Mouse (Mus musculus) A20 (cell line): Measurements from ENCODE around the gene Msx1.
"Not testable (repeated sequence)": the region's sequence is repeated elsewhere in the genome, so short reads cannot be mapped to it uniquely, and the experiment has no call there.

Experiments used
- DNase-seq: peaks from one replicate; pipeline ENCODE4 v3.0.0-alpha.2; 2011; ENCODE audit warnings: low read depth, low spot score

Msx1 gene

DNA sequence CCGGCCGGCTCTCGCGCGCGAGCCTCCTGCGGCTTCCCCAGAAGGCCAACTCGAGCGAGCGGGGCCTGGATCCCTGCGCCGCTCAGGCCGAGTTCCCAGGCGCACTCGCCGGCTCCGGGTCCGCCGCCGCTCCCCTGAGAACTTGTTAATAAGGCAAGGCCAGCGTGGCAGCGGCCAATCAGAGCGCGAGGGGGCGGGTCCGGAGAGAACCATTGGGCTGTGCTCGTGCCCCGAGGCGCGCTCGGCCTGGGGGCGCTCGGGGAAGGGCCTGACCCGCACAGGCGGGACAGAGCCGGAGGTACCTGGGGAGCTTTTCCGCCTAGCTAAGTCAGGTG is at the start of gene Msx1:
Gene Msx1 (minus strand): TSS at position 123 of the 335 bp plus-strand sequence.
- DNase-seq = no peak

DNA sequence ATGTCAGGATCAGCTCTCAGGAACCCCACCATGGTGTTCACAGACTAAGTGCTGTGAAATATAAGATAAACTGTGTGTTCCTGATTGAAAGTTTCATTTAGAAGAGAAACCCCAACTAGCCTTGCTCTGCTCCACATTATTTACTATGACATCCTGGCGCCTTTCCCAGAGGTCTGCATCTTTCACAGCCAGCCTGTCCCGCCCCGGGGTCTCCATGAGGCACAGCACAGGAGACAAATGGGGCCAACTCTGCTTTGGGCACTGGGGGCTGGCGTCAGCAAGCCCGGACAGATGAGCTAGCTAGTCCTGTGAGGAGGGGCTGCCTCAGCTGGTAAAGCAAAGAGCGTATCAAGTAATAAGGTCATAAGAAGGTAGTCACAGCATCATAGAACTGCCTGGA is 41.1 kb upstream of the Msx1 start:
- DNase-seq = no peak

DNA sequence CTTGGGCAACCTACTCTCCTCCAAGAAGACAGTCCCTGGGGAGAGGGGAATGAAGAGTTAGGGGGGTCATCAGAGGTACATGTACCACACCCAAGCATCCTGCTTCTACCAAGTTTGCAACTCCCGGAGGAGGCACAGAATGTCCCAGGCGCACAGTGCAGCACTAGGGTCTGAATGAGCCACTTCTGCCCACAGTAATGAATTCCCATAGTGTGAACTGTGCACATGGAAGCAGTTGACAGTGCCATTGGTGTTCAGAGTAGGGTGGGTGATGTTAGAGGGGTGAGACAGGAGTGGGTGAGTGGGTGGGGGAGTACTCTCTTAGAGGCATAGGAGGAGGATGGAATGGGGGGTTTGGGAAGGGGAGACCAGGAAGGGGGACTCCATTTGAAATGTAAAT is 39.9 kb upstream of the Msx1 start:
- no peak for DNase-seq

DNA sequence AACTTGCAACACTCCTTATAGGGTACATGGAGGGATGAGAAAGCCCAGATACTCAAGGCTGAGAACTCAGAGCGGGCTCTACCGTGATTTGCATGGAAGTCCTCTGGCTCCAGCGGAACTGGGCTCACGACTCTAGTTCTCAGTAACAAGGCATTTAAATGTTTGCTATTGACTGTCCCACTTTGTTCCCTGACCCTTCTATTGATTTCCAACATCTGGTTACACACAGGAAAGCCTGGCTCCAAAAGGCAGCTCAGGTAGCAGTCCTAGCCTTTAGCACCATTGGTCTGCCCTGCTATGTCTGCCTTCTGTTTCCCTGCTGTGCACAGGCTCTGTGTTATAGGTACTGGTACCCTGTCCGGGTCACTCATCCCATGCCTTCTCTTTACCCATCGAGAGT is 36.5 kb upstream of the Msx1 start:
- no peak for DNase-seq

DNA sequence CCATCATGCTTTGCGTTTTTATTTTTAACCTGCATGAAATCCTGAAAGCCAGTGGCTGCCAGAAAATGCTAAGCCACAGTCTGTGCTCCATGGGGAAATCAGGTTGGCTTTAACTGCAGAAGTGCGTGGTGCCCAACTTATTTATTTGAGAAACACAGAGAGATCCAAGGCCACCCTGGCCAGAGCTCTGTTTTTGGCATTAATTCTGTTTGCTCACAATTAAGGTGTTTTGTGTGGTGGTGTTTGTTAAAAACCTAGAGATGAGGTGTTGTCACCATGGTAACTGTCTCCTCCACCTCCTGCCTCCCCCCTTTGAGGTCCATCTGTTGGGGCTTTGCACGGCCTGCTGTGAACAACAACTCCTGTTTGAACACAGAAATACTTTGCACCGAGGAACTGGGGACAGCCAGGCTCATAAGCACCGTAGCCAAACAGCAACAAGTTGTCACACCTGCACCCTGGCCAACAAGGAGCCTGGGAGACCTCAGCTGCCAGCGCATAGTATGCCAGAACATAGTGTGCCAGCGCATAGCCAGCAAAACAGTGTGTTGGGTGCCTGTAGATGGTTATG is 35.9 kb upstream of the Msx1 start:
- no peak for DNase-seq

DNA sequence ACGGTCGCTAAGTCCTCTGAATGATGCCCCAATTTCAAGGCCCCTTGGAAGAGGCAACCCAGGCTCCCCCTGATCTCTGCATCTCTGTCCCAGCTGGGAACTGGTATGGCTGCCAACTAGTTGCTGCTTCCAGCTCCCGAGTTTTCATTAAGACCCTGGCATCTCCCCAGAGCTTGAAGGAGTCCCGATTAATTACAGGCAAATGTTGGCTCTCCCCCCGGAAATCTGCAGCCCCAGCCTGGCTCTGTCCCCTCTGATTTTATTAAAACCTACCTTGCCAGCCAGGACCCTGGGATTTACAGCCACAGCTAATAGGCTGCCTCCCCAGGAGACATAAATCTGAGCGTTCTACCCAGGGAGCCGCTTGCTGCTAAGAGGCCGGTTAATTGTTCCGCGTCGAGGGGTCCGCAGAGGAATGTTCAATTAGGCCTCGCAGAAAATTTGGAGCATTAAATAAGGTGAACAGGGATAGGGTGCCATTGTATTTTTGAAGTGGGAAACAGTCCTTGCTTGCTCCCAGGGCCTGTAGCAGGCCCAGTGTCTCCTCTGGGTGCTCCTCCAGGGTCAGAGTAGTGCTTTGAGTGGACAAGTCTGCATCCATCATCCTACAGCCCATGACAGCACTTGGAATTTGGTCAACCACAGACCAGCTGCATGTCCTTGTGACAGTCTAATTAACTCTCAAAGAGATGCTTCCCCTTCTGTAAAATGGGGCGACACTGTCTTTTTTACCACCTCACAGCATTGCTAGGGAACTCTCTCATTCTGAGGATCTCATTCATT is 33.6 kb upstream of the Msx1 start:
- DNase-seq = no peak

DNA sequence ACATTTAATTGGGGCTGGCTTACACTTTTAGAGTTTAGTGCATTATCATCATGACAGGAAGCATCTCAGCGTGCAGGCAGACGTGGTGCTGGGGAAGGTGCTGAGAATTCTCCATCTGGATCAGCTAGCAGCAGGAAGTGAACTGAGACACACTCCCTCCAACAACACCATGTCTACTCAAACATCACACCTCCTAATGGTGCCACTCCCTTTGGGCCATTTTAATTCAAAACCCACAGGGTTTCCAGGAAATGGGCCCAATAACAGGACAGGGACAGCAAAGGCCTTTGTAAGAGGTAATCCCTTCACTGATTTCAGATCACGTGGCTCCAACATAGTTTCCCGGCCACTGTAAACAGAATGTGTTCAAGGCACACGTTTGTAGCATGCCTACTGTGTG is 31.7 kb upstream of the Msx1 start:
- DNase-seq = no peak

DNA sequence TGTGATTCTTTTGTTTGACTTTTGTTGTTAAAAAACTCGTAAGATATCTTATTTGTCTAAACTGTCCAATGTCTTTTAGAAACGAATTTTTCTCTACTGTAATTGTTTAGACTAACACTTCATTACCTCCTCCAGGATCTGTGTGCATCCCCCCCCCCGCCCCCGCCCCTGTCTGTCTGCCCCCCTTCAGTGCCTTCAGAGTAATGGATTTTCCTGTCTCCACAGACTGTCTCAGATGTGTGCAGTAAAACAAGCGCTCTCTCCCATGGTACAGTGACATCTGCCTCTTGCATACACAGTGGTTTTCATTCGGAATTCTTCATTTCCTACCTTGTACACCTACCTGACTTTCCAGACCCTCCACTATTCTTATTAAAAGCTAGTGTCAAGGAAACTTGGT is 29.9 kb upstream of the Msx1 start:
- no peak for DNase-seq

DNA sequence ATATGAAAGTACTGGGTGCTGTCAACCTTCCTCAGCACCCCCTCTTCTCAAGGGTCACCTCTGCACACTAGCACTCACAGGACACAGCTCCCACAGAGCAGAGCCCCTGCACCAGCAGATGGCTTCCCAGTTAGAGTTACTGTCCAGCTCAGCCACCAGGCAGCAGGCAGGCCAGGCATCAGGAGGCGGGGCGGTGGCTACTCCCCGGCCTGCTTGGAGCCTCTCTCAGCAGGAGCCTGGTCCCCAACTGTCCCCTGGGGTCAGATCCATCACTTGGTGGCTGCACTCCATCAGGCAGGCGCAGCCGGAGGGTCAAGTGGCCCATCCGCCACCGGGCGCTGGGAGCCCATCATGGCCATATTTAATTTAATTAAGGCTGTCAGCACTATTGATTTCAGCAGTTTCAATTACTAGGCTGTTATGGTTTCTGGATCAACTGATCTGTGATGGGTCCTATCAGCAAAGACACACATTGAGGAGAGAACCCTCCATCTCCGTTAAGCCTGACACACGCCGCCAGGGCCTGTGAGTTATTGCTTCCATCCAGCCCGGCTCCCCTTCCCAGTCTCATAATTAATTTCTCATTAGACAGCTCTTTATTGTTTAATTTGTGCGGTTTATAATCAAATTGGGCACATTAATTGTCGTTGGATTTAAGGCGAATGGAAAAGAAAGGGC is 27.1 kb upstream of the Msx1 start:
- DNase-seq = no peak

DNA sequence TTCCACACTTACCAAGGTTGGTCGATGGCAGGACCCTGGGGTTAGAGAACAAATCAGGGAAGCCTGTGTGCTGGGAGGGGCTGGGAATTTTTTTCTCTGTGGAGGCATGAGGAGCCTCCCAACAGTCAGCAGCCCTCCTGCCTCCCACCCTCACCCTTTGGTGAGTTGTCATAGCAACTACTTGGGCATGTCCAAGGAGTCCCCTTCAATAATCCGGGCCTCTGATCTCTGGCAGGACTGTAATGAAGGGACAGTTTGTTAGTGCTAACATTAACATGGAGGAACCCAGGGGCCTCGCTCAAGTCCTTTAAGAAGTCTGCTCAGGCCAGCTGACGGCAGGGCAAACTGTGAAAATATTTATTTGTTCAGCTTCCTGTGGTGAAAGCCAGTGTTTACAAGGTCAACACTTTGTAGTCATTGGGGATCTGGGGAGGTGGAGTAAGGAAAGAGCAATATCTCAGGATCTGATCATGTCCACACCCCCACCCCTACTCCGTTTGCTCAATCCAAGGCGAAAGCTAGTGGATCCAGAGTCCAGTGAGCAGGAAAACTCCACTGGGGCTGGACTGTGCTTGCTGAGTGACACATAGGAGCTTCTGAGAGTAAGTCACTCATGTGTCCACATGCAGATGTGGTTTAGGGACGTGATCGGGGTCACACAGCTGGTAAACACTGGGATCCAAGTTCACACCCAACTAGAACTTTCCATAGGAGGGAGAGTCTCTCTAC is 24.8 kb upstream of the Msx1 start:
- DNase-seq = no peak

DNA sequence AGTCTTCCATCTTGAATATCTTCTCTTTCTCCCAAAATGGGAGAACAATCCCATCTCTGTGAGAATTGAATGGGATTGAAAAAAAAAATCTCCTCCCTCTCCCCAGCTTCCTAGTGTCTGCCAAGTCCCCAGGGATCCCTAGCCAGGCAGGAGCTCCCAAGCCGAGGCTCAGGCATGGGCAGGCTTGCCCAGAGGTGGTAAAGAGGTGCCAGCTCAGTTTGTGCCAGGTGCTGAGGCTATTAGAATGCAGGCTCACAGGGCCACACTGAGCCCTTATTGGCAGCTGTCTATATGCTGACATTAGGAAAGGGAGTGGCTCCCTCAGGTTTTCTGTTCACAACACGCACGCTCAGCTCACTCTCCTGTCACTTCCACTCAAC is 11.9 kb upstream of the Msx1 start:
- DNase-seq = no peak

DNA sequence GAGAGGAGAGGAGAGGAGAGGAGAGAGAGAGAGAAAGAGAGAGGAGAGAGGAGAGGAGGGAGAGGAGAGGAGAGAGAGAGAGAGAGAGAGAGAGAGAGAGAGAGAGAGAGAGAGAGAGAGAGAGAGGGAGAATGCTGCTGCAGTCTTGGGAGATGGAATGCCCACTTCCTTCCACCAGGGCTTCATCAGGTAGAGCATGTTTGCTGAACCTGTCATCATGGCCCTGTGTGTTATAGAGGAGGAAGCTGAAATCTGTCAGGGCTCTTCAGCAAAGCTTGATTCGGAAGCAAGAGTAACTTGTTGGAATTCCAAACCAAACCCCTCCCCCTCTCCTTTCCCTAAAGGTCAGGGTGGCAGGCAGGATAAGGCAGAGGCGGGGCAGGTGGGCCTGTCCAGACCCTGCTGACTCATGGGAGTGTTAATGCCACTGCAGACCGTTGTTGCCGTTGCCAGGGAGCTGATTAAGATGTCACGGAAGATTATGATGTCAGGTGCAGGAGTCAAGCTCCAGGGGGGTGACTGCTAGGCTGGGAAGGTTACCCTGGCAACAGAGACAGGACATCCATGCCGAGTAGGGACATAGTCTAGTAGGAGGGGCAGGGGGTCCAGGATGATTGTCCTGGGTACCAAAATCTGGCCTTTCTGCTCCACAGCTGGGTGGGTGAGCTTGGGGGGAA is 11.3 kb upstream of the Msx1 start:
- DNase-seq = no peak

DNA sequence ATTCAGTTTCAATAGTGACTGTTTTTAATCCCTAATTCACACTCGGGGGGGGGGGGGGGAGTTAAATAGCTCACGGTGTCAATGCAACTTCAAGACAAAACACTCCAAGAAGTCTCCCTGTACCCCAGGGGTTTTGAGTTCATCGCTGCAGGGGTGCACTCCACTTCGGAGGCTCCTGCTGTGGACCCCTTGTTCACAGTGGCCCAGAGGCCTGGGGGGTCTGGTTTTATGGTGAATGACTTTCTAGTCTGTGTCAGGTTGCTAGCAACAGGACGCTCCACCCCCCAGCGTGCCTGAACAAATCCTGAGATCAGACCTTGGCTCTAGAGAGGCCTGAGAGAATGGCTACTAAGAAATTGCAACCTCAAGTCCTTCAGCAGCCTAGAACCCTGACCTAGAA is 8.4 kb upstream of the Msx1 start:
- no peak for DNase-seq

DNA sequence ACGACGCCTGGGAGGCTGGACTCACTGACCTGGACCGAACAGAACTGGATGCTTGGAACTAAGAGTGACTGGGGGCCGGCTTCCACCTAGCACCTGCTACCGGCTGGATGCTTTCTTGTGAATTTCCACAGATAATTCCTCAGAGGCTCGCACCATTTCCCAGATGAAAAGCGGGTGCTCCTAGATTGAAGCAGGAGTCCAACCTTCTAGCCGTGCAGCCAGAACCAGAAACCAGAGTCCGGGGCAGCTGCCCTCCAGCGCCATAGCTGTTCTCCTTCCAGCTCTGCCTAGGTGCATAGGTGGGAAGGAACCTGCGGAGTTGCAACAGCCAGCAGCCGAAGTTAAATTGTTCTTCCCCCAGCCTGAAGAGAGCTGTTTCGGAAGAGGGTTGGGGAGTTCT is 7.6 kb upstream of the Msx1 start:
- no peak for DNase-seq

DNA sequence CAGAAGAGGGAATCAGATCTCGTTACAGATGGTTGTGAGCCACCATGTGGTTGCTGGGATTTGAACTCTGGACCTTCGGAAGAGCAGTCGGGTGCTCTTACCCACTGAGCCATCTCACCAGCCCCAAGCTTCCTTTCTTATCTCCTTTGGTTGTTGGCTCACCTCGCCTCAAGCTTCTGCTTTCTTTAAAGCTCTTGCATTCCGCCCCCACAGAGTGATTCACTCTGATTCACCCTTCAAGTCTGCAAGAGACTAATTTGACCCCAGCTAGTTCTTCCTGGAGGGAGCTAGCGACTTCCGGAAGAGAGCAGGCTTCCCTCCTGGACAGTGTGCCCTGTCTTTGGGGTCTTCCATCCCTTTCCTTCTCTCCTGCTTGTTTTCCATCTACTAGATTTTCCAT is 6.1 kb upstream of the Msx1 start:
- not testable (repeated sequence) for DNase-seq

DNA sequence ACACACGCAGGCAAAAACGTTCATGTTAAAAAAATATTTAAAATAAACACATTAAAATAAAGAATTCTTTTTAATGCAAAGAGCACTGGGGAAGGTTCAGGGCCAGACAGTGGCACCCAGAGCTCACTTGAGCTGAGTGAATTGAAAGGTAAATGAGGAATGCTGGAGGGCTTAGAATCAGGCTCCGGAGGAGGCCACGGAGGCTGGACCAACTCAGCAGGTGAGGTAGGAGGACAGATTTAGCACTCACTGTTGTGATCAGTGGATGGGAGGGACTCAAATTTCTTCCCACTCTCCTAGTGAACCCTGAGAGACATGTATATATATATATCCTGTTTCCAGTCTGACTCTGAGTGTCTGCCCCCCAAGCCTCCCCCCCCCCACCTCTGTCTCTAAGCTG is 5.5 kb upstream of the Msx1 start:
- DNase-seq = no peak

DNA sequence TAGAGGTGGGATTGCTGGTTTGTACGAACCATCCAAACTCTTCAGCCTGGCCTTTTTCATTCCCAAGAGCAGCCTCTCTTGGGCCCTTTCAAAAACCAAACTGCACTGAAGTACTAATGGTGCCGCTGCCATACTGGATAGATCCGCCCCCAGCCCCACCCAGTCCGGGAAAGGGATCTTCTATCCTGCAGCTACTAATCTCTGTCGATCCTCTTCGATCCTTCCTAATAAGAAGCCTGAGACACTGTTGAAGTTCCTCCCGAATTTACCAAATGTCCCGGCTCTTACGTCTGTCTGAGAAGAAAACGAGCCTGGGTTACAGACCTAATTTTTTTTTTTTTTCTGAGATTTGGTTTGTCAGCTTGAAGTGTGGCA is 4.9 kb upstream of the Msx1 start:
- no peak for DNase-seq

DNA sequence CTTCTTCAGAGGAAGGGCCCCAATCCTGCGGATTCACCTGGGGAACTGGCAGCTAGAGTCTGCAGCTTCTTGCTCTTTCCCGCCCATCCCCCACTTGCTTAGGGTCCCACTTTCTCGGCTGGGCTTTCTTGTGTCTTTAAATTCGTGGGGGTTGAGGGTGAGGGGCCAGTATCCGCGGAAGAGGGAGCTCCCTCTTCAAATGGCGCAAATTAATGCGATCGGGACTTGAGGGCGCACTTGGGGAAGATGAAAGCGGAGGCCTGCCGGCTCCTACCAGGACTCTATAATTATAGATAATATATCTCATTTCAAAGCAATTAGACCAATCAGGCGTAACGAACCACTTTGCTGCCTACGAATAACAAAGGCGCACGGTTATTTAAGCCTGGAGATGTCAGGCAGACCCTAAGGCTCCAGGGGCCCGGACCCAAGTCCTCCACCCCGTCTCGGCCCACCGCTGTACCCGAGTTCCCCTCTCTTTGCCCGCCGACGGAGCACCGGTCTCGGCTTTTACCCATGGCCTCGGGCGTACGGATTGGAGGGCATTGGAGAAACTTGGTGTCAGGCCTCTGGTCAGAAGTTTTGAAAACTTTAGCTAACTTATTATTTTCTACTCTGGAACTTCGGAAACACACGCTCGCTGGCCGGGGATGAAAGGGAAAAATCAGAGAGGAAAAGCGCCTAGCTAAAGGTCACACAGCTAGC is 4.4 kb upstream of the Msx1 start:
- DNase-seq = no peak

DNA sequence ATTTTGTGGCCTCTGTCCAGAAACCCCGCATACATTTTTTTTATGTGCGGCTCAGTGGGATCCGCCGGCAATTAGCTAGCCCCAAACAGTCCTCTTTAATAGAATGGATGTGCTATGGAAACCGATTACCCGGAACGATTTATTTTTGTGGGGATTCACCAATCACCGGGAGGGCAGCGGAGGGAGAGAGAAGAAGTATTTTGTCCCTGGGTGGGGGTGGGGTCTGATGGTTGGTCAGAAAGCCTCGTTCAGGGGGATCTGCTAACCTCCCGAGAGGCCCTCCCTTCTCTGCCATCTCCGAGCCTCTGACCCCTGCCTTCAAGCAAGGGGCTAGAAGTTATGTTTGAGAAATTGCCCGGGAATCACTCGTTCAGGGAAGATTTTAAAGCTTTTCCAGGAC is 3.6 kb upstream of the Msx1 start:
- DNase-seq = no peak

DNA sequence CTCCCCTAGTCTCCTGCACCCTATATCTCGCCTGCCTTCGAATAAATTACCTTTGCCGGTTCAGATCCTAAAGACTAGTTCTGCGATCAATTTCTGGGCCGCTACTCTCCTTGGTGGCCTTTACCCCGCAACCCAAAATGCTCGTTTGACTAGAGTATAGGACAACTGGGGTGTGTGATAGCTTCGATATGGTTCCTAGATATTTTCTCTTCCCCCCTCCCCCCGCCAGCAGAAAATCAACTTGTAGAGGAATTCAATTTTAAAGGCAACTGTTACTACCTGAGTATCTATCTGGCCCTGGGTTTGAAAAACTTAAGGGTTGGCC is 3.2 kb upstream of the Msx1 start:
- DNase-seq = no peak

DNA sequence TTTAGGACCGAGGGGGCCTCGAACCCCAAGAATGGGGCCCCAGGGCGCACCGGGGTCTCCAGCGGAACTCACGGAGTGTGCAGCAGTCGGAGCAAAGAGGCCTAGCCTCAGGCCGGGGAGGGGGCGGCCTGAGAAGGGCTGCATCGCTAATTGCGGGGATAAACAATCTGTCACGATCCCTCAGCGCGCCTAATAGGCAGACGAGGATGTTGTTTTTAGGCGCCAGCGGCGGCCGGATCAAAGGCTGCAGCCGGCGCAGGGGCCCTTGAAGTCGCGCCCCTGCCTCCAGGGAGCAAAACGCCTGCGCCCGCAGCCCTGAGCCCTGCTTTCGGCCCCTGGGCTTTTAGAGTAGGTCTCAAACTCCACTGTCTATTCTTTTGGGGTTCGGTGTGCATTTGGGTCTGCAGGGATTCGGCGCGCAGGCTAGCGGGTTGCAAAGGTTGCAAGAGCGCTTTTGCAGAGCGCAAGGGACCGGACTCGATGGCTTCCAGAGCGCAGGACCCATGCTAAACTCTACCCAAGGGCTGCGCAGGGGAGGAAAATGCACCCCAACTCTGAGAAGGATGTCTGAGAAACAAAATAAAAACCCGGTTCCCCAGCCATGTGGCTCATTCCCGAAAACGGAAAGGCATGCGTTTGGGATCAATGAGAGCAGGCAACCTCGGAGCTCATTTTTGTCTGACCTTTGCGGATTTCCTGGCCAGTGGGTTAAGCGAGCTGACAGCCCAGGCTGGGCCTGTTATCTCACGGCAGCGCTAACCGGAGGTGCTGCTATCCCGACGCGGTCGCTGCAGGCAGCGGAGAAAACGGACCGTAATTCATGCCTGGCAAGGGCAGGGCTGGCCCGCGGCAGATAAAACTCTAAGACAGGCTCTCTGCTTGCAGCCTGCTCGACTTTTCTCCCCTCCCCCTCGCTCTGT is 2.6 kb upstream of the Msx1 start:
- DNase-seq = no peak
